Mouse (Mus musculus): Measurements from ENCODE around the gene Cx3cr1. TPM values are rescaled to one million over a fixed set of nuclear protein-coding genes. Genes with fewer than 3 reads are reported as not detected.

The Cx3cr1 gene
- polyA plus RNA-seq, 1 experiment, result not detected

DNA sequence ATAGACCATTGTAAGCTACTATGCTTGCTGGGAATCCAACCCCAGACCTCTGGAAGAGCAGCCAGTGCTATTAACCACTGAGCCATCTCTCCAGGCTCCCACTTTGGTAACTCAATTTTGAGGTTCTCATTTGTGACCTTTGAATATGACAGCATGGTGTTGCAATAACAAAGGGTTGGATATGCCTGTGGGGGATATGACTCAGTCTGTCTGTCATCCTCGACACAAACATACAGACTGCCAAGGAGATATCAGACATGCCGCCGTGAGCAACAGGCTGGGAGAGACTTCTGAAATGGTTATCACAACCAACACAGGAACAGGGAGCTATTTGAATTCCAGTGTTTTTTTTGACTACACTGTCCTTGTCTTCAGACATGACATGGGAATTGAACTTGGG lies 20.3 kb downstream of the Cx3cr1 start:
- Histone ChIP-seq H3K4me1 (ENCODE audit: control insufficient read depth, insufficient read depth, low read length) (no peaks in the 10 kb centered on the region), H3K27ac (ENCODE audit: insufficient read depth, low read length) (no peak overlapping the region), H3K9me3 (replicated peaks; ENCODE audit: control insufficient read depth, insufficient read depth, low read length, poor library complexity, severe bottlenecking) (no peaks in the 10 kb centered on the region), H3K9ac (ENCODE audit: low read depth, poor library complexity, severe bottlenecking) (no peak overlapping the region), H3K4me3 (ENCODE audit: low read depth, low read length) (no peak overlapping the region), H3K36me3 (ENCODE audit: control insufficient read depth, insufficient read depth, low read length, poor library complexity, severe bottlenecking) (no peaks in the 10 kb centered on the region), H3K27me3 (ENCODE audit: control insufficient read depth, insufficient read depth, low read length, poor library complexity, severe bottlenecking) (no peaks in the 10 kb centered on the region)
- TF ChIP-seq EP300 (IDR thresholded peaks at IDR 0.05; ENCODE audit: insufficient read depth, low read depth, low read length) (no peak), CTCF (IDR thresholded peaks at IDR 0.05; ENCODE audit: low read depth, low read length) (no peak), POLR2A (IDR thresholded peaks at IDR 0.05; ENCODE audit: insufficient read depth, low read length) (no peak)

DNA sequence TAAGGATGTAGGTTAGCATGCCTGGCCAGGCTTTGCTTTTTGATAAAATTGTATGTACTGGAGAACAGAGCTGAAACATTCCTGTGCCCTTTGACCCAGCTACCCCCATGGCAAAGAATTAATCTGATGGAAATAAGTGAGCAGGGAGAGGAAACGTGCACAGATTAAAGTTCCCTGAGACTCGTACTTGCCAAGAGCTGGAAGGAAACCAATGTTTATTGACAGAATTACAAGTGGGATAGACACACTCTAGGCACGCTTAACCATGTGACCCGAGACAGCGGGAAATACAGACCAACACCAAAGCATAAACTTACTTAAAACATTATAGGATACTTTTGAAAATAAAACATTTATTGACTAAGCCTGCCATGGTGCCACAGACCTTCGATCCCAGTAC lies 21.2 kb downstream of the Cx3cr1 start:
- Histone ChIP-seq H3K9me3 (replicated peaks; ENCODE audit: control insufficient read depth, insufficient read depth, low read length, poor library complexity, severe bottlenecking) (no peaks in the 10 kb centered on the region), H3K27me3 (ENCODE audit: control insufficient read depth, insufficient read depth, low read length, poor library complexity, severe bottlenecking) (no peaks in the 10 kb centered on the region), H3K4me1 (ENCODE audit: control insufficient read depth, insufficient read depth, low read length) (no peaks in the 10 kb centered on the region), H3K9ac (ENCODE audit: low read depth, poor library complexity, severe bottlenecking) (no peak overlapping the region), H3K36me3 (ENCODE audit: control insufficient read depth, insufficient read depth, low read length, poor library complexity, severe bottlenecking) (no peaks in the 10 kb centered on the region), H3K27ac (ENCODE audit: insufficient read depth, low read length) (no peak overlapping the region), H3K4me3 (ENCODE audit: low read depth, low read length) (no peak overlapping the region)
- TF ChIP-seq POLR2A (IDR thresholded peaks at IDR 0.05; ENCODE audit: insufficient read depth, low read length) (no peak), CTCF (IDR thresholded peaks at IDR 0.05; ENCODE audit: low read depth, low read length) (no peak), EP300 (IDR thresholded peaks at IDR 0.05; ENCODE audit: insufficient read depth, low read depth, low read length) (no peak)

DNA sequence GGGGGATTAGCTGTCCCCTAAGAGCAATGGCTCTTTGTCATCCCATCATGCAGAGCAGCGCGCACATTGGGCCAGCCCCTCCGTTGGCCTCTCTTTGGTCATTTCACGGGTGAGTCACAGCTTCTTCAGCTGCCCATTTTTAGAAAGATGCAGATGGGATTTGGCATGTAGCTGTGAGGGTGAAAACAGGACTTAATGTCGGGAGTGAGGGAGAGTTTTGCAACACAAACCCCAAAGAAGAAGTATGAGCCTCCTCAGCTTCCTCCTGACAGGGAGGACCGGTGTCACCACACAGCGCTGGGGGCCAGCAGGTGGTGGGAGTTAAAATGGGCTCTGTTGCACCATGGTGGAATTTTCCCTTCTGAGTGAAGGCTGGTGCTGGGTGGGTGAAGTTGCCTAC lies 26.6 kb downstream of the Cx3cr1 start:
- Histone ChIP-seq H3K27ac (ENCODE audit: insufficient read depth, low read length) (no peak overlapping the region), H3K4me3 (ENCODE audit: low read depth, low read length) (no peak overlapping the region), H3K9ac (ENCODE audit: low read depth, poor library complexity, severe bottlenecking) (no peak overlapping the region), H3K36me3 (ENCODE audit: control insufficient read depth, insufficient read depth, low read length, poor library complexity, severe bottlenecking) (no peaks in the 10 kb centered on the region), H3K27me3 (ENCODE audit: control insufficient read depth, insufficient read depth, low read length, poor library complexity, severe bottlenecking) (no peaks in the 10 kb centered on the region), H3K9me3 (replicated peaks; ENCODE audit: control insufficient read depth, insufficient read depth, low read length, poor library complexity, severe bottlenecking) (0 out of 2 replicates have a peak, but pooled peaks cover 3% of the 10 kb centered on the region), H3K4me1 (ENCODE audit: control insufficient read depth, insufficient read depth, low read length) (no peaks in the 10 kb centered on the region)
- TF ChIP-seq EP300 (IDR thresholded peaks at IDR 0.05; ENCODE audit: insufficient read depth, low read depth, low read length) (no peak), POLR2A (IDR thresholded peaks at IDR 0.05; ENCODE audit: insufficient read depth, low read length) (no peak), CTCF (IDR thresholded peaks at IDR 0.05; ENCODE audit: low read depth, low read length) (no peak)

DNA sequence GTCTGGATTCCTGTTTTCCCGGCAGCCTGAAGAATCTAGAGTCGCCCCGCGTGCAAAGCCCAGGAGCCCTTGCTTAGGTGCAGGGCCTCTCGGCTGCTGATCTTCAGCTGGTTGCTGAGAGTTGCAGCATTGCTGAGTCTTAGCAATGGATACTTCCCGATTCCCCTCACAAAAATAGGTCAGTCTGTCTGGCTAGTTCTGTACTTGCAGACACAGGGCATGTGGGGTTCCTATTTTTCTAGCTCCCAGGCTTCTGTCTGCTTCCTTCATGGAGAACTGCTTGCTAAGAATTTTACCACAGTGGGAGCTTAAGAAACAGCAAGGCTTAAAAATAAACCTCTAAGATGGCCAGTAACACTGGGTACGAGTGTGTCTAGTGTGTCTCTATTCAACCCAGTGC lies 32.3 kb downstream of the Cx3cr1 start:
- Histone ChIP-seq H3K4me1 (ENCODE audit: control insufficient read depth, insufficient read depth, low read length) (no peaks in the 10 kb centered on the region), H3K9ac (ENCODE audit: low read depth, poor library complexity, severe bottlenecking) (no peak overlapping the region), H3K27ac (ENCODE audit: insufficient read depth, low read length) (no peak overlapping the region), H3K36me3 (ENCODE audit: control insufficient read depth, insufficient read depth, low read length, poor library complexity, severe bottlenecking) (no peaks in the 10 kb centered on the region), H3K4me3 (ENCODE audit: low read depth, low read length) (no peak overlapping the region), H3K27me3 (ENCODE audit: control insufficient read depth, insufficient read depth, low read length, poor library complexity, severe bottlenecking) (no peaks in the 10 kb centered on the region), H3K9me3 (replicated peaks; ENCODE audit: control insufficient read depth, insufficient read depth, low read length, poor library complexity, severe bottlenecking) (0 out of 2 replicates have a peak, but pooled peaks cover 3% of the 10 kb centered on the region)
- TF ChIP-seq POLR2A (IDR thresholded peaks at IDR 0.05; ENCODE audit: insufficient read depth, low read length) (no peak), CTCF (IDR thresholded peaks at IDR 0.05; ENCODE audit: low read depth, low read length) (no peak), EP300 (IDR thresholded peaks at IDR 0.05; ENCODE audit: insufficient read depth, low read depth, low read length) (no peak)

DNA sequence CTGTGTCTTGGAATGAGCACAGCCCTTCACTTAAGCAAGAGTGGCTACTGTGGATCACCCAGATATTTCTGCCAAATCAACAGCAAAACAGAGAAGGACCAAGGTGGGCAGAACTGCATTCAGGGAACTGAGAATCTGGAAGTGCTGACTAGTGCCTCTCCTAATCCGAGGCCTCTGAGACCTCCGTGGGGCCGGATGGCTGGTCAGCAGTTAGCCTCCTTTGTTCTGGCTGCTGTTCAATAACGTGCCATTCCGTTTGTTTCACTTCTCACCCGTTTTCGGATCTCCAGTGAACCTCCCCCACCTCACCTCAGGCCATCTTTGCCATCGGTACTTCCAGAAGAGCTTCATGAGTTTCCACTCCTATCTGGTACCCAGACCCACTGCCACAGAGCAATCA lies 35.3 kb downstream of the Cx3cr1 start:
- TF ChIP-seq CTCF (IDR thresholded peaks at IDR 0.05; ENCODE audit: low read depth, low read length), result no peak
- TF ChIP-seq EP300 (IDR thresholded peaks at IDR 0.05; ENCODE audit: insufficient read depth, low read depth, low read length), result no peak
- no peak for TF ChIP-seq POLR2A (IDR thresholded peaks at IDR 0.05; ENCODE audit: insufficient read depth, low read length)
- Histone ChIP-seq H3K27me3 (ENCODE audit: control insufficient read depth, insufficient read depth, low read length, poor library complexity, severe bottlenecking) (no peaks in the 10 kb centered on the region), H3K27ac (ENCODE audit: insufficient read depth, low read length) (no peak overlapping the region), H3K9me3 (replicated peaks; ENCODE audit: control insufficient read depth, insufficient read depth, low read length, poor library complexity, severe bottlenecking) (no peaks in the 10 kb centered on the region), H3K4me1 (ENCODE audit: control insufficient read depth, insufficient read depth, low read length) (no peaks in the 10 kb centered on the region), H3K36me3 (ENCODE audit: control insufficient read depth, insufficient read depth, low read length, poor library complexity, severe bottlenecking) (no peaks in the 10 kb centered on the region), H3K4me3 (ENCODE audit: low read depth, low read length) (no peak overlapping the region), H3K9ac (ENCODE audit: low read depth, poor library complexity, severe bottlenecking) (no peak overlapping the region)

- no peak overlapping the region for H3K27ac ChIP-seq (ENCODE audit: insufficient read depth, low read length)
- no peak overlapping the region for H3K4me3 ChIP-seq (ENCODE audit: low read depth, low read length)
- no peak overlapping the region for H3K9ac ChIP-seq (ENCODE audit: low read depth, poor library complexity, severe bottlenecking)
- no peaks in the 10 kb centered on the region for H3K36me3 ChIP-seq (ENCODE audit: control insufficient read depth, insufficient read depth, low read length, poor library complexity, severe bottlenecking)
- no peaks in the 10 kb centered on the region for H3K4me1 ChIP-seq (ENCODE audit: control insufficient read depth, insufficient read depth, low read length)
- H3K27me3 ChIP-seq (ENCODE audit: control insufficient read depth, insufficient read depth, low read length, poor library complexity, severe bottlenecking), result no peaks in the 10 kb centered on the region
- H3K9me3 ChIP-seq (replicated peaks; ENCODE audit: control insufficient read depth, insufficient read depth, low read length, poor library complexity, severe bottlenecking), result no peaks in the 10 kb centered on the region
- TF ChIP-seq CTCF (IDR thresholded peaks at IDR 0.05; ENCODE audit: low read depth, low read length), result no peak
- no peak for TF ChIP-seq EP300 (IDR thresholded peaks at IDR 0.05; ENCODE audit: insufficient read depth, low read depth, low read length)
- TF ChIP-seq POLR2A (IDR thresholded peaks at IDR 0.05; ENCODE audit: insufficient read depth, low read length), result no peak
Observed at GRCm38 (mm10) chr9:120032710-120033109, 37.0 kb downstream of the Cx3cr1 start.
